Mouse (Mus musculus): ENCODE data around the gene Rbm28. TPM values are rescaled to one million over a fixed set of nuclear protein-coding genes. Genes with fewer than 3 reads are reported as not detected.

Gene Rbm28
- polyA plus RNA-seq, 1 experiment from 2014 or later = 31.5 TPM

DNA sequence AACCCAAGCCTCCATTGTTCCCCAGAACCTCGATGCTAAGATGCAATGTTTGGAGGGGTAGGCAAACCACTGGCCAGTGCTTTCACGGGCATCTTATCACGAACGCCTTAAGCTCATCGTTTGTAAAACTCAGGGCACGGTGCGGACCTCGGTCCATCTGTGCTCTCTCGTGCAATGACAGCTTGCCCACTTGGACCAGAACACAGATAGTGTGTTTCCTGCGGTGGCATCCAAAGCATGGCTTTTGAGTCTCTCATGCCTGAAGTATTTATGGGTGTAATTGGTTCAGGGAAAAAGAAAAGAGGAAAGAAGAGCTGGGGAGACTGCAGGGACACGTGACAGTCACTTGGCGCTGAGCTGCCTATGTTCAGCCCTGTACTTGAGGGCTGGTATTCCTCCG is 44.8 kb downstream of the Rbm28 start:
- Histone ChIP-seq H3K4me1 (peaks cover 8% of the 10 kb centered on the region), H3K27me3 (no peaks in the 10 kb centered on the region), H3K4me3 (no peak overlapping the region), H3K27ac (no peak overlapping the region), H3K36me3 (peaks cover 12% of the 10 kb centered on the region), H3K4me2 (no peak overlapping the region), H3K9me3 (no peaks in the 10 kb centered on the region), H3K9ac (no peak overlapping the region)
- no peak for ATAC-seq (ENCODE audit: insufficient number of reproducible peaks, low FRiP score, low TSS enrichment, low read depth)
- 93% methylated on average over 13 of the region's 13 CpGs for WGBS

- no peaks in the 10 kb centered on the region for H3K27me3 ChIP-seq
- no peak overlapping the region for H3K4me3 ChIP-seq
- H3K9ac ChIP-seq = no peak overlapping the region
- H3K4me2 ChIP-seq = no peak overlapping the region
- H3K36me3 ChIP-seq = peaks cover 4% of the 10 kb centered on the region; the same call in 1 of the 2 replicates
- peaks cover 8% of the 10 kb centered on the region for H3K4me1 ChIP-seq
- H3K27ac ChIP-seq = no peak overlapping the region
- WGBS = 57% methylated on average over 4 of the region's 4 CpGs
- no peaks in the 10 kb centered on the region for H3K9me3 ChIP-seq
- no peak for ATAC-seq (ENCODE audit: insufficient number of reproducible peaks, low FRiP score, low TSS enrichment, low read depth)
Measured at GRCm38 (mm10) chr6:29118963-29119362, 45.8 kb downstream of the Rbm28 start.

- no peak for ATAC-seq (ENCODE audit: insufficient number of reproducible peaks, low FRiP score, low TSS enrichment, low read depth)
- Histone ChIP-seq H3K4me2 (no peak overlapping the region), H3K27me3 (no peaks in the 10 kb centered on the region), H3K9ac (no peak overlapping the region), H3K27ac (no peak overlapping the region), H3K9me3 (no peaks in the 10 kb centered on the region), H3K4me1 (peaks cover 8% of the 10 kb centered on the region), H3K36me3 (no peaks in the 10 kb centered on the region), H3K4me3 (no peak overlapping the region)
Measured at GRCm38 (mm10) chr6:29118231-29118630, 46.6 kb downstream of the Rbm28 start.

GRCm38 (mm10) chr6:29117417-29118104 is 47.2 kb downstream of the Rbm28 start:
- WGBS = 49% methylated on average over 7 of the region's 7 CpGs
- Histone ChIP-seq H3K4me3 (no peak overlapping the region), H3K4me2 (no peak overlapping the region)

GRCm38 (mm10) chr6:29115756-29116155 is 49.0 kb downstream of the Rbm28 start:
- H3K36me3 ChIP-seq = no peaks in the 10 kb centered on the region
- H3K27ac ChIP-seq = no peak overlapping the region
- WGBS = 67% methylated on average over 7 of the region's 7 CpGs
- peaks cover 8% of the 10 kb centered on the region for H3K4me1 ChIP-seq
- H3K4me2 ChIP-seq = no peak overlapping the region
- H3K4me3 ChIP-seq = no peak overlapping the region
- H3K9ac ChIP-seq = no peak overlapping the region
- H3K27me3 ChIP-seq = no peaks in the 10 kb centered on the region
- ATAC-seq (ENCODE audit: insufficient number of reproducible peaks, low FRiP score, low TSS enrichment, low read depth) = no peak
- H3K9me3 ChIP-seq = no peaks in the 10 kb centered on the region

More at GRCm38 (mm10) chr6:29117417-29118104, 47.2 kb downstream of the Rbm28 start:
- peaks cover 8% of the 10 kb centered on the region for H3K4me1 ChIP-seq
- no peak overlapping the region for H3K9ac ChIP-seq
- no peaks in the 10 kb centered on the region for H3K9me3 ChIP-seq
- no peaks in the 10 kb centered on the region for H3K27me3 ChIP-seq
- no peak for ATAC-seq (ENCODE audit: insufficient number of reproducible peaks, low FRiP score, low TSS enrichment, low read depth)
- H3K27ac ChIP-seq = peak overlapping the region; percentile 7; the same call in 1 of the 2 replicates
- no peaks in the 10 kb centered on the region for H3K36me3 ChIP-seq

- no peak overlapping the region for H3K4me2 ChIP-seq
- H3K36me3 ChIP-seq = no peaks in the 10 kb centered on the region
- no peak overlapping the region for H3K27ac ChIP-seq
- ATAC-seq (ENCODE audit: insufficient number of reproducible peaks, low FRiP score, low TSS enrichment, low read depth) = no peak
- H3K9ac ChIP-seq = no peak overlapping the region
- no peaks in the 10 kb centered on the region for H3K9me3 ChIP-seq
- no peaks in the 10 kb centered on the region for H3K27me3 ChIP-seq
- no peaks in the 10 kb centered on the region for H3K4me1 ChIP-seq
- WGBS = 90% methylated on average over 4 of the region's 4 CpGs
- H3K4me3 ChIP-seq = no peak overlapping the region
Measured at GRCm38 (mm10) chr6:29111501-29111900, 53.3 kb downstream of the Rbm28 start.

- no peaks in the 10 kb centered on the region for H3K27me3 ChIP-seq
- H3K4me3 ChIP-seq = no peak overlapping the region
- no peaks in the 10 kb centered on the region for H3K4me1 ChIP-seq
- ATAC-seq (ENCODE audit: insufficient number of reproducible peaks, low FRiP score, low TSS enrichment, low read depth) = no peak
- no peaks in the 10 kb centered on the region for H3K9me3 ChIP-seq
- H3K4me2 ChIP-seq = no peak overlapping the region
- H3K9ac ChIP-seq = no peak overlapping the region
- no peaks in the 10 kb centered on the region for H3K36me3 ChIP-seq
- no peak overlapping the region for H3K27ac ChIP-seq
- 72% methylated on average over 1 of the region's 1 CpGs for WGBS
Measured at GRCm38 (mm10) chr6:29108376-29108775, 56.4 kb downstream of the Rbm28 start.

GRCm38 (mm10) chr6:29101248-29101864 is 63.5 kb downstream of the Rbm28 start:
- H3K27me3 ChIP-seq = no peaks in the 10 kb centered on the region
- H3K4me1 ChIP-seq = no peaks in the 10 kb centered on the region
- H3K27ac ChIP-seq = no peak overlapping the region
- no peaks in the 10 kb centered on the region for H3K9me3 ChIP-seq
- WGBS = 74% methylated on average over 9 of the region's 9 CpGs
- no peak overlapping the region for H3K4me3 ChIP-seq
- H3K4me2 ChIP-seq = no peak overlapping the region
- ATAC-seq (ENCODE audit: insufficient number of reproducible peaks, low FRiP score, low TSS enrichment, low read depth) = no peak
- H3K36me3 ChIP-seq = no peaks in the 10 kb centered on the region
- no peak overlapping the region for H3K9ac ChIP-seq

GRCm38 (mm10) chr6:29100423-29100822 is 64.4 kb downstream of the Rbm28 start:
- WGBS = 24% methylated on average over 3 of the region's 3 CpGs
- no peak overlapping the region for H3K9ac ChIP-seq
- H3K27ac ChIP-seq = no peak overlapping the region
- H3K36me3 ChIP-seq = no peaks in the 10 kb centered on the region
- no peaks in the 10 kb centered on the region for H3K27me3 ChIP-seq
- H3K4me3 ChIP-seq = no peak overlapping the region
- no peaks in the 10 kb centered on the region for H3K4me1 ChIP-seq
- no peak for ATAC-seq (ENCODE audit: insufficient number of reproducible peaks, low FRiP score, low TSS enrichment, low read depth)
- H3K4me2 ChIP-seq = no peak overlapping the region
- H3K9me3 ChIP-seq = no peaks in the 10 kb centered on the region

GRCm38 (mm10) chr6:29099536-29100170 is 65.2 kb downstream of the Rbm28 start:
- Histone ChIP-seq H3K27me3 (no peaks in the 10 kb centered on the region), H3K9ac (no peak overlapping the region), H3K4me2 (no peak overlapping the region), H3K9me3 (no peaks in the 10 kb centered on the region), H3K4me3 (no peak overlapping the region), H3K36me3 (no peaks in the 10 kb centered on the region), H3K27ac (no peak overlapping the region), H3K4me1 (no peaks in the 10 kb centered on the region)
- no peak for ATAC-seq (ENCODE audit: insufficient number of reproducible peaks, low FRiP score, low TSS enrichment, low read depth)
- WGBS = 71% methylated on average over 14 of the region's 14 CpGs

DNA sequence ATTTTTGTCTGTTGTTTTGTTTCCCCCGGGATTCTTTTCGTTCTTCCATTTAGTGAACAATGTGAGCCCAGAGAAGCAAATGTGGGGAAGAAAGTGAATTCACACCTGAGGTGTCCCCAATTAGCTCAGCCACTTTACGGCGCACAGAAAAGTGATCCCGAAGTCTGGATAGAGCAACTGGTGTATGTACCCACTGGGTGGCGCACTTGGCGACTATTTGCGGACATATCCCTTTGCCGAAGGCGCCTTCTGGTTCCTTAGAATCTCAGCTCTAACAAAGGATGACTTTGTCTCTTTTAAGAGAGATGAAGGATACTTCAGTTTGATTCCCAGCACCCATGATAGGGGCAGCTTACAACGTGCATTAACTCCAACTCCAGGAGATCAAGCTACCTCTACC is 71.9 kb downstream of the Rbm28 start:
- peaks cover 6% of the 10 kb centered on the region; the same call in 1 of the 2 replicates for H3K9me3 ChIP-seq
- H3K4me3 ChIP-seq = no peak overlapping the region
- H3K4me1 ChIP-seq = no peaks in the 10 kb centered on the region
- no peak overlapping the region for H3K9ac ChIP-seq
- no peak overlapping the region for H3K4me2 ChIP-seq
- no peak for ATAC-seq (ENCODE audit: insufficient number of reproducible peaks, low FRiP score, low TSS enrichment, low read depth)
- H3K27me3 ChIP-seq = no peaks in the 10 kb centered on the region
- WGBS = 65% methylated on average over 11 of the region's 11 CpGs
- H3K27ac ChIP-seq = no peak overlapping the region
- H3K36me3 ChIP-seq = no peaks in the 10 kb centered on the region

DNA sequence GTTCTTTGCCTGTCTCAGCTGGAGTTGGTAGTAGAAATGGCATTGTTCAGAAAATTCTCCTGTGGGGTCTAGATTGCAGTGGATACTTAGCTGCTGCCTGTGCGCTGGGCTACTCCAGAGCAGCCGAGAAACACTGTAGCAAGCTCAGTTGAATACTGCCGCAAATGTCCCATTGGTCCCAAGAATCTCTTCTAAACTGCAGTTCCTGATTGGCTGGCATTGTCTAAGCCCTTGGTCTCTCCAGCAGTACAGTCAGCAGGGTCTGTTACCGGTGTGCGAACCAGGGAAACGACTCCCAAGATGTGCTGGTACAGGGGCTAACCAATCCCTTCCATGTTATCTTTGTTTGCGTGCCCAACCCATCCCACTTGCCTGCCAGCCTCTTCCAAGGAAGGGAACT is 72.6 kb downstream of the Rbm28 start:
- Histone ChIP-seq H3K27ac (no peak overlapping the region), H3K9me3 (peaks cover 6% of the 10 kb centered on the region; the same call in 1 of the 2 replicates), H3K9ac (no peak overlapping the region), H3K4me2 (no peak overlapping the region), H3K4me3 (no peak overlapping the region), H3K27me3 (no peaks in the 10 kb centered on the region), H3K4me1 (no peaks in the 10 kb centered on the region), H3K36me3 (no peaks in the 10 kb centered on the region)
- 81% methylated on average over 7 of the region's 7 CpGs for WGBS
- no peak for ATAC-seq (ENCODE audit: insufficient number of reproducible peaks, low FRiP score, low TSS enrichment, low read depth)
